Mouse (Mus musculus) heart, embryonic 12.5 days (tissue): ENCODE results near the gene Lama5. TPM values are rescaled to one million over a fixed set of nuclear protein-coding genes. Genes with fewer than 3 reads are reported as not detected.

Source experiments
- ATAC-seq: fragments of 200-750 bp; cut with Nextera tagmentation; 2 replicates; pipeline ENCODE4 v1.8.0; 2017; ENCODE audit warnings: moderate TSS enrichment, moderate library complexity; ENCODE audit not compliant: insufficient number of reproducible peaks, low FRiP score
- H3K27ac ChIP-seq: fragments of 300-500 bp; sonication (generic); 2 replicates; pipeline ENCODE4 v1.5.1; 2016; ENCODE audit warnings: mild to moderate bottlenecking, moderate library complexity; ENCODE audit not compliant: poor library complexity, severe bottlenecking
- H3K27me3 ChIP-seq: fragments of 300-500 bp; sonication (generic); replicated peaks from 2 replicates; pipeline ENCODE4 v1.6.1; 2016; ENCODE audit warnings: mild to moderate bottlenecking, moderate library complexity
- H3K36me3 ChIP-seq: fragments of 300-500 bp; sonication (generic); 2 replicates; pipeline ENCODE4 v1.6.1; 2016; ENCODE audit warnings: mild to moderate bottlenecking, moderate library complexity
- H3K4me1 ChIP-seq: fragments of 300-500 bp; sonication (generic); replicated peaks from 2 replicates; pipeline ENCODE4 v1.6.1; 2016; ENCODE audit warnings: mild to moderate bottlenecking
- H3K4me2 ChIP-seq: fragments of 300-500 bp; sonication (generic); 2 replicates; pipeline ENCODE4 v1.6.1; 2016; ENCODE audit warnings: mild to moderate bottlenecking, moderate library complexity
- H3K4me3 ChIP-seq: fragments of 300-500 bp; sonication (generic); 2 replicates; pipeline ENCODE4 v1.5.1; 2016; ENCODE audit warnings: mild to moderate bottlenecking
- H3K9ac ChIP-seq: fragments of 300-500 bp; sonication (generic); 2 replicates; pipeline ENCODE4 v1.6.1; 2016; ENCODE audit warnings: mild to moderate bottlenecking, moderate library complexity
- H3K9me3 ChIP-seq: fragments of 300-500 bp; sonication (generic); replicated peaks from 2 replicates; pipeline ENCODE4 v1.6.1; 2016; ENCODE audit warnings: mild to moderate bottlenecking, moderate library complexity
- WGBS: fragments of 180-500 bp; shearing (Covaris S2); methylation state at CpG from one replicate; pipeline ENCODE4 v1.1.7; 2016; 5-methylcytosine and 5-hydroxymethylcytosine counted together
- polyA plus RNA-seq: library from polyadenylated mRNA; unstranded; fragments of >200 nt; fragmentation: Nextera tagmentation; extraction: Ambion mirVana; gene quantifications from 2 replicates; pipeline ENCODE4 v1.2.1, GENCODE M21; 2016

The Lama5 gene
- polyA plus RNA-seq, 1 experiment from 2014 or later = 31.7 TPM

- ATAC-seq = no peak
- Histone ChIP-seq H3K4me2 (peak overlapping the region; percentile 86), H3K9ac (peak overlapping the region; percentile 100), H3K27me3 (no peaks in the 10 kb centered on the region), H3K9me3 (no peaks in the 10 kb centered on the region), H3K4me1 (peaks cover 16% of the 10 kb centered on the region), H3K36me3 (peaks cover 42% of the 10 kb centered on the region), H3K27ac (peak overlapping the region; percentile 6; the same call in 1 of the 2 replicates), H3K4me3 (peak overlapping the region; percentile 99)
- WGBS = 2% methylated on average over 9 of the region's 9 CpGs
Observed at GRCm38 (mm10) chr2:180172152-180172551, 53.5 kb downstream of the Lama5 start.

DNA sequence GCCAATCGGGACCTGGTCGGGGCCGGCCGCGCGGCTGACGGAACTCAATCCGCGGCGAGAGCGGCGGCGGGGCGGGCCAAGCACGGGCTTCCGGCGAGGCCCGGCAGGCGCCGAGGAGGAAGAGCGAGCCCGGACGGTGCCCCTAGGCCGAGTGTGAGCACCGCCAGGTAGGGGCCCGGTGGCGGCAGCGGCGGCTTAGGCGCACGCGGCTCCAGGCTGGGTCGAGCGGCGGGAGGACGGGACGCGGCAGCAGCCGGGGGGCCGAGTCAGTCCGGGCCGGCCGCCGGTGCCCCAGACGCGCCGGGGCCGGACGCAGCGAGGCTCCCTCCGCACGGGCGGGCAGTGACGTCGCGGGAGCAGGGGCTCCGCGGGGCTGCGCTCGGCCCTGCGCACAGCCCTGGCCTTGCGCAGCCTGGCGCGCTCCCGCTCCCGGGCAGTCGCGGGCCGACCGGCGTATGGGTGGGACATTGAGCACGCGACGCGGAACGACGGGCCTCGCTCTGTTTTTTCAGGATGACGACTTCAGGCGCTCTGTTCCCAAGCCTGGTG is 54.1 kb downstream of the Lama5 start:
- ATAC-seq = peak; percentile 79
- peaks cover 16% of the 10 kb centered on the region for H3K4me1 ChIP-seq
- H3K27ac ChIP-seq = peak overlapping the region; percentile 88
- peak overlapping the region; percentile 100 for H3K9ac ChIP-seq
- H3K4me3 ChIP-seq = peak overlapping the region; percentile 99
- no peaks in the 10 kb centered on the region for H3K9me3 ChIP-seq
- H3K36me3 ChIP-seq = peaks cover 37% of the 10 kb centered on the region
- no peaks in the 10 kb centered on the region for H3K27me3 ChIP-seq
- peak overlapping the region; percentile 86 for H3K4me2 ChIP-seq
- WGBS = under 1% methylated on average over 80 of the region's 80 CpGs

GRCm38 (mm10) chr2:180170806-180171521 is 54.7 kb downstream of the Lama5 start, which contains the start of gene Adrm1:
TSS of gene Adrm1 (plus strand) at chr2:180171485.
- Histone ChIP-seq H3K4me3 (peak within 1 kb of the TSS; percentile 99), H3K9ac (peak within 1 kb of the TSS; percentile 100), H3K9me3 (no peaks in the 10 kb centered on the region), H3K4me2 (peak within 1 kb of the TSS; percentile 86), H3K36me3 (peaks cover 30% of the 10 kb centered on the region), H3K27ac (peak within 1 kb of the TSS; percentile 88), H3K27me3 (no peaks in the 10 kb centered on the region), H3K4me1 (peaks cover 16% of the 10 kb centered on the region)
- ATAC-seq = peak; percentile 98
- 4% methylated on average over 41 of the region's 41 CpGs for WGBS

DNA sequence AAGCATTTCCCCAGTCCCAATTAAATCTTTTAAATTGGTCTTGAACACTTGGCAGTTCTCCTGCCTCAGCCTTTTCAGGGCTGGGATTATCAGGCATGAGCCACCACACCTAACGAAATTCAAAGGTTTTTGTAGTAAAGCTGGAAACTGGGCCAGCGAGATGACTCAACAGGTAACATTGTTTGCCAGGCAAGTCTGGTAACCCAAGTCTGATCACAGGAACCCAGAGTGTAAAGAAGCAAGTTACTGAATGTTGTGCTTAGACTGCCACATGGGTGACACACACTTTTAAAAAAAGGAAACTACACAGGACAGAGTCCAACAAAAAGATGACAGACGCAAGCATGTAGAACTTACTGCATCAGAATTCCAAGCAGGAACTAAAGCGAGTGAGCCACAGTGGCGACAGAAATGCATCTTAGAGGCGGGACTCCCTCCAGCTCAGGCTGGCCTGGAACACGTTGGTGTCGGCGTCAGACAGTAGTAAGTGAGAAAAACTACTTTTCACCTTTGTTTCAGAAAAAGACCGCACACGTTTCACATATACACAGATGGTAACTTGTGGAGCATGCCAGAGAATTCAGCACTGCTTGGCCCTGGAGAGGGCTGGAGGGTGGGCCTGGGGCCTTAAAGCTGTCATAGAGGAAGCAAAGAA is 55.4 kb downstream of the Lama5 start:
- no peak for ATAC-seq

GRCm38 (mm10) chr2:180166869-180167268 is 58.8 kb downstream of the Lama5 start:
- H3K4me2 ChIP-seq = no peak overlapping the region
- no peaks in the 10 kb centered on the region for H3K9me3 ChIP-seq
- H3K36me3 ChIP-seq = peaks cover 22% of the 10 kb centered on the region
- no peak overlapping the region for H3K9ac ChIP-seq
- no peak for ATAC-seq
- H3K27ac ChIP-seq = no peak overlapping the region
- no peak overlapping the region for H3K4me3 ChIP-seq
- H3K27me3 ChIP-seq = no peaks in the 10 kb centered on the region
- no peaks in the 10 kb centered on the region for H3K4me1 ChIP-seq
- 71% methylated on average over 2 of the region's 2 CpGs for whole genome bisulfite sequencing

More for the DNA sequence above, 55.4 kb downstream of the Lama5 start:
- Histone ChIP-seq H3K4me1 (peaks cover 16% of the 10 kb centered on the region), H3K9me3 (no peaks in the 10 kb centered on the region), H3K4me3 (no peak overlapping the region), H3K27ac (no peak overlapping the region), H3K4me2 (peak overlapping the region; percentile 66; the same call in 1 of the 2 replicates), H3K27me3 (no peaks in the 10 kb centered on the region), H3K9ac (no peak overlapping the region), H3K36me3 (peaks cover 24% of the 10 kb centered on the region)
- WGBS = 77% methylated on average over 11 of the region's 11 CpGs

- H3K27me3 ChIP-seq = no peaks in the 10 kb centered on the region
- H3K36me3 ChIP-seq = peaks cover 32% of the 10 kb centered on the region
- no peak overlapping the region for H3K27ac ChIP-seq
- no peak for ATAC-seq
- no peak overlapping the region for H3K9ac ChIP-seq
- no peak overlapping the region for H3K4me3 ChIP-seq
- WGBS = 88% methylated on average over 2 of the region's 2 CpGs
- H3K4me2 ChIP-seq = no peak overlapping the region
- no peaks in the 10 kb centered on the region for H3K9me3 ChIP-seq
- no peaks in the 10 kb centered on the region for H3K4me1 ChIP-seq
Observed at GRCm38 (mm10) chr2:180165855-180166254, 59.8 kb downstream of the Lama5 start.

DNA sequence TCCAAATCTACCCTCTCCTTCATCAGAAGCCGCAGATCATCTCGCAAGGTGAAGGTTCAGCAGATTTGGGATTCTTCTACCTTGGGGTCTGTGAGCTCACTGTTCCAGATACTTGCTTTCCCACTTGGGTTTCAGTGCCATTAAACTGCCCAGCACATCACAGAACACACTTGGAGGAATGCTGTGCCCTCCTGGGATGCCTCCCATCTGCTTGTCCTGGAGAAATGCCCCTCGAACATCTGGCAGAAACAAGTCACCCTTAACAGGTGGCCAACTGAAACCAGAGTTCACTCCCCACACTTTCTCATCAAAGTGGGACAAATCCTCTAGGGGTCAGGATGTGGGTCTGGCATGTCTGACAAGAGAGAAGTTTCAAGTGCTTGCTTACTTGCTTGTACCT is 67.0 kb downstream of the Lama5 start:
- Histone ChIP-seq H3K4me2 (no peak overlapping the region), H3K4me1 (no peaks in the 10 kb centered on the region), H3K27me3 (no peaks in the 10 kb centered on the region), H3K36me3 (peaks cover 85% of the 10 kb centered on the region), H3K9ac (no peak overlapping the region), H3K9me3 (no peaks in the 10 kb centered on the region), H3K4me3 (no peak overlapping the region), H3K27ac (no peak overlapping the region)
- WGBS = 88% methylated on average over 3 of the region's 3 CpGs
- no peak for ATAC-seq

DNA sequence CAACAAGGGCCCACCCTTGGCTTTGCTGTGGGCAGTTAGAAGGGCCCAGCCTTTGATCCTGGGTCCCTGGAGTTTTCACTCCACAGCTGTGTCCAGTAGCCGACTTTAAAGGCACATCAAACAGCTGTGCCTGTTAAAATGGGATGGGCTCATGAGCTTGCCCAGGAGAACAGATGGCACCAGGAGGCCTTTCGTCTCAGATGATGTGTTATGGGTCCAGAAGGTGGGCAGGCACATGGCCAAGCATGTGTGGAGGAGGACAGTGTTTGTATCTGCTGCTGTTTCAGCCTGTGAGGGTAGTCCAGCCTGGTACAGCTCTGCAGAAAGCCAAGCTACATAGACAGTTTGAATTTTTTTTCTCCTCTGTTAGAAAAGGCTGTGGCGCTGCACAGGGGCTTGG is 70.9 kb downstream of the Lama5 start:
- H3K4me2 ChIP-seq = no peak overlapping the region
- no peak for ATAC-seq
- no peak overlapping the region for H3K9ac ChIP-seq
- H3K27me3 ChIP-seq = no peaks in the 10 kb centered on the region
- no peaks in the 10 kb centered on the region; the same call in 1 of the 2 replicates for H3K4me1 ChIP-seq
- peaks cover 84% of the 10 kb centered on the region for H3K36me3 ChIP-seq
- no peaks in the 10 kb centered on the region for H3K9me3 ChIP-seq
- WGBS = 67% methylated on average over 3 of the region's 3 CpGs
- H3K27ac ChIP-seq = no peak overlapping the region
- no peak overlapping the region for H3K4me3 ChIP-seq

- WGBS = 77% methylated on average over 9 of the region's 9 CpGs
- ATAC-seq = no peak
Observed at GRCm38 (mm10) chr2:180148551-180148950, 77.1 kb downstream of the Lama5 start.

GRCm38 (mm10) chr2:180147379-180147778 is 78.3 kb downstream of the Lama5 start:
- Histone ChIP-seq H3K4me1 (peaks cover 15% of the 10 kb centered on the region), H3K36me3 (peaks cover 76% of the 10 kb centered on the region), H3K27ac (peak overlapping the region; percentile 74), H3K4me2 (no peak overlapping the region), H3K9me3 (no peaks in the 10 kb centered on the region), H3K4me3 (no peak overlapping the region), H3K9ac (no peak overlapping the region), H3K27me3 (no peaks in the 10 kb centered on the region)
- 63% methylated on average over 6 of the region's 6 CpGs for WGBS
- no peak for ATAC-seq

More at GRCm38 (mm10) chr2:180148551-180148950, 77.1 kb downstream of the Lama5 start:
- Histone ChIP-seq H3K4me3 (no peak overlapping the region), H3K9ac (no peak overlapping the region), H3K36me3 (peaks cover 81% of the 10 kb centered on the region), H3K27me3 (no peaks in the 10 kb centered on the region), H3K9me3 (no peaks in the 10 kb centered on the region), H3K4me1 (peaks cover 15% of the 10 kb centered on the region), H3K4me2 (no peak overlapping the region), H3K27ac (no peak overlapping the region)

- H3K27me3 ChIP-seq = no peaks in the 10 kb centered on the region
- peaks cover 15% of the 10 kb centered on the region for H3K4me1 ChIP-seq
- no peak overlapping the region for H3K4me3 ChIP-seq
- H3K9me3 ChIP-seq = no peaks in the 10 kb centered on the region
- 76% methylated on average over 2 of the region's 2 CpGs for WGBS
- no peak overlapping the region for H3K9ac ChIP-seq
- H3K36me3 ChIP-seq = peaks cover 71% of the 10 kb centered on the region
- H3K4me2 ChIP-seq = no peak overlapping the region
- no peak for ATAC-seq
- H3K27ac ChIP-seq = no peak overlapping the region
Observed at GRCm38 (mm10) chr2:180146091-180146490, 79.6 kb downstream of the Lama5 start.
